Mouse (Mus musculus): ENCODE data around the gene Mgat4a. TPM values are rescaled to one million over a fixed set of nuclear protein-coding genes. Genes with fewer than 3 reads are reported as not detected.
A peak's percentile ranks its signal among the peaks of the same experiment; 100 is the strongest.

The Mgat4a gene
- polyA plus RNA-seq, 1 experiment from 2014 or later = 27.6 TPM

DNA sequence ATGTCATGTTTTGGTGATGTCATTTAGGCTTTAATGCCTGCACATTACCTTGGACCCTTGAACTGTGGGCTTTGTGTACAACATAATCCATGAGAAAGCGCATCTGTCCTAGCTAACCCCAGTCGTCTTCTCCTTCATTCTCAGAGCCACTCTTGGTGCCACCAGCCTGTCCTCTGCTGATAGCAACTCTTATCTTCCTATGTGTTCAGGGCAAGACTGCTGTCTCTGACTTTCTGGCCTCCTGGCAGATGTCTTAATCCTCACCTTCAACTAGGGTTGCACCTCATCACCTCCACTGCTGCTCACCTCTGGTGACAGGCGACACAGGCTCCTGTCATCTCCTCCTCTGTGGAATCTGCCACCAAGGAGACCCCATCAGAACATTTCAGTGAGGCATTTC, 104.4 kb downstream of the Mgat4a start:
- no peaks in the 10 kb centered on the region for H3K4me1 ChIP-seq
- no peak overlapping the region for H3K9ac ChIP-seq
- ATAC-seq (ENCODE audit: insufficient read depth, low FRiP score, low read depth) = no peak
- H3K4me3 ChIP-seq (replicated peaks) = no peak overlapping the region
- H3K36me3 ChIP-seq = peaks cover 49% of the 10 kb centered on the region
- no peaks in the 10 kb centered on the region for H3K27me3 ChIP-seq (replicated peaks)
- H3K9me3 ChIP-seq = no peaks in the 10 kb centered on the region
- 92% methylated on average over 3 of the region's 3 CpGs for WGBS
- no peak overlapping the region for H3K27ac ChIP-seq
- no peak overlapping the region for H3K4me2 ChIP-seq

DNA sequence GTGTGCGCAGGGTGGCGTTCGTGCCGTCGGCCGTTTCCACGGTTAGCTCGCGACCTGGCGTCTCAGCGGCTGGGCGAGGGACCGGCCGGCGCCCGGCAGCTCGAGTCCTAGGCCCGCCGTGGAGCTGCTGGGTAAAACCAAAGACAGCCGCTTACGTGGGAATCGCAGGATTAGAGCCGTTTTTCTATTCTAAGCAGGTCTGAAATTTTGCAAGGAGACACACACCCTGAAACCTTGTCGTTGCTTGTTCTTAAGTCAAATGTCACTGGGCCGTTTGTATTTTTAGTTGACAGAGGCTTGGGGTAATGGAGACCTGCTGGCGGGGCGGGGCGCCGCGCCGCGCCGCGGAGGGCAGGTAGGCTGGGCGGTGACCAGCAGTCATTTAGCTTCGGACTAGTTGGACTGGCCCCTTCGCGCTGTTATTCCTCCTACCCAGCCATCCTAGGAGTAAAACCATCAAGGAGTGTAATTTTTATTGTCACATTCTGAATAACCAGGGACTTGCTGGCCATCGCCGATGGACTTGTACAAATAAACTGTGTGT, 110.4 kb downstream of the Mgat4a start:
- WGBS = 1% methylated on average over 40 of the region's 40 CpGs
- peak; percentile 41; the same call in 1 of the 2 replicates for ATAC-seq (ENCODE audit: insufficient read depth, low FRiP score, low read depth)

DNA sequence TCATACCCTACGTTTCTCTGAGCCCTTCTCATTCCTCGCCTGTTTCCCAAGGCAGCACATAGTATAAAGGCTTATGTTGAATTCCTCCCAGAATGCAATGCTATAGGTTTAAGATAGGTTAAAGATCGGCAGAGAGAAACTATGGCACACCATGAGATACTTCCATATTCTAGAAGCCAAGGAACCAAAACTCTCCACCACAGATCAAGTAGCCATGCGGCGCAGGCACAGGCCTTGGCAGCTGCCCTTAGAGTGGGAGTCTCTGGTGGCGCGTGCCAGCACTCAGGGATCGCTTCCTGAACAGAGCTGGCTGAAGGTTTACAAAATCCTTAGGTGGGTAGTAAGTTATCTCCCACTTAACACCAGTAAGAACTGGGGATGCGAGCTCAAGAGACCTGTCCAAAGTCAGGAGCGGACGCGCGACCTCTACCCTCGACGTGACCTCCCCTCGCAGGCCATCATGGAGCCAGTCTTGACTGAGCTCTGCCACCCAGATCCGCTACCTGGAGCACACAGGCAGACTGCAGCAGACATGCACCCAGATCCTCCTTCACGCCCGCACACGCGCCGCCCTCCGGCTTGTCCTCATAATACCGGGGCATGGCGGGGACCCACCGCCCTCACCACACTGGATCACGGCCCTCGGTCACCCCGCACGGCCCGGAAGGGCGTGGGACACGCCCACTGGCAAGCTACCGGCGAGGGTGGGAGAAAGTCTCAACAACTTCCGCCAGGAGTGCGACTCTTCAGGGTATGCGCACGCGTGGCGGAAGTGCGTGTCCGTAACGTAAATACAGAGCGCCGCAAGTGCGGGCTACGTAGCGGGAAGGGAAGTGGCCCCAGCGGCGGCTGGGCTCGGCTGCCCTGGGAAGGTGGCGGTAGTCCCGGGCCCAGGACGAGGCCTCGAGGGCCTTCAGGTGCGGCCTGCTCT, 111.2 kb downstream of the Mgat4a start, which contains the start of the genes Coa5 and Unc50:
Gene Coa5, minus strand, starts transcription at position 738 of the 931 bp plus-strand sequence.
Gene Unc50, plus strand, starts transcription at position 774 of the 931 bp plus-strand sequence.
- peak; percentile 96 for ATAC-seq (ENCODE audit: insufficient read depth, low FRiP score, low read depth)
- Histone ChIP-seq H3K36me3 (peaks cover 20% of the 10 kb centered on the region), H3K9me3 (no peaks in the 10 kb centered on the region), H3K9ac (peak within 1 kb of the TSS; percentile 84), H3K27ac (peak within 1 kb of the TSS; percentile 72), H3K4me2 (peak within 1 kb of the TSS; percentile 78), H3K27me3 (replicated peaks) (no peaks in the 10 kb centered on the region), H3K4me3 (replicated peaks) (peak within 1 kb of the TSS; percentile 83), H3K4me1 (peaks cover 14% of the 10 kb centered on the region)
- 2% methylated on average over 57 of the region's 57 CpGs for WGBS

More for the DNA sequence above, 110.4 kb downstream of the Mgat4a start:
- Histone ChIP-seq H3K4me2 (peak overlapping the region; percentile 78), H3K36me3 (peaks cover 21% of the 10 kb centered on the region), H3K9ac (peak overlapping the region; percentile 84), H3K9me3 (no peaks in the 10 kb centered on the region), H3K27ac (peak overlapping the region; percentile 72), H3K4me3 (replicated peaks) (peak overlapping the region; percentile 83), H3K27me3 (replicated peaks) (no peaks in the 10 kb centered on the region), H3K4me1 (peaks cover 14% of the 10 kb centered on the region)

DNA sequence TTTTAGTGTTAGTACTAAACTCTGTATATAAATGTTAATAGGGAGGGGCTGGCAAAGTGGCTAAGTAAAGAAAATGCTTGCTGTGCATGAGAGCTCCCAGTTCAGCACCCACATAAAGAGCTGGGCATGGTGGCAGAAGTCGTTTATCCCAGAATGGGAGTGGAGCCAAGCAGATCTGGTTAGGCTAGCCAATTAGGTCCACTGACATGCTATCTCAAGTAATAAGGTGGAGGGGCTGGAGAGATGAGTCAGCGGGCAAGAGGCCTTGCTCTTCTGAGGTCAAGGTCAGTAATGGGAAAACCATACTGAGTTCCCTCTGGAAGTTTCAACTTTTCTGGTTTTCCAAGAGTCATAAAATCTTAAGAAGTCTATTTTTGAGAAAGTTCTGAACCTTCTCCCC, 111.9 kb downstream of the Mgat4a start:
- ATAC-seq (ENCODE audit: insufficient read depth, low FRiP score, low read depth) = no peak
- Histone ChIP-seq H3K27me3 (replicated peaks) (no peaks in the 10 kb centered on the region), H3K4me1 (peaks cover 14% of the 10 kb centered on the region), H3K4me2 (peak overlapping the region; percentile 77), H3K36me3 (peaks cover 25% of the 10 kb centered on the region), H3K9me3 (no peaks in the 10 kb centered on the region), H3K4me3 (replicated peaks) (peak overlapping the region; percentile 83), H3K27ac (peak overlapping the region; percentile 44; the same call in 1 of the 2 replicates), H3K9ac (no peak overlapping the region)
- 53% methylated on average over 2 of the region's 2 CpGs for WGBS

DNA sequence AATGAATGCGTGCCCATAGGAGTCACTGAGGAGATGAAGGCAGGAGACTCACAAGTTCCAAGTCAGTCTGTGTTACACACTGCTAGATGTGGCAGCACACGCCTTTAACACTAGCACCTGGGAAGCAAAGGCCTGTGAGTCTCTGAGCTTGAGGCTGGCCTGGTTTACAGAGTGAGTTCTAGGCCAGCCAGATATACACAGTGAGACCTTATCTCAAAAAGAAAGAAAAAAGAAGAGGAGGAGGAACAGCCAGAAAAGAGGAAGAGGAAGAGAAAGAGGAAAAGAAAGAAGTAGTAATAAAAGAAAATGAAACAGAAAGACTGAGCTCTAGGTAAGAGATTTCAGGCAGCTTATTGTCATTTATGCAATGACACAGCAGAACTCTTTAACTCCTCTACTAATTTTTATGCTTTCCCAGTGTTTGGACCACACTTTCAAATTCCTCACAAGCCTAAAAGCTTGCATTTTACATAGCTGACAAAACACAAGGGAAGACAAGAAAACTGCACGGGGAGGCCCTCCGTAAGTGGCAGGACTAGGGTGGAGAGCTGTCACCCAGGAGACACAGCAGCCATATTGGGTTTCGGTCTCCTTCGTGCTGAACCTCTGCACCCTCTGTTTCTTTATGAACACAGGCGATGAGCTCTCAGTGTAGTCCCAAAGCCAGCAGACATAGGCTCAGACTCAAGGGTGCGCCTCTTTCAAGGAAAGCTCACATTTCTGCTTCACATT, 113.5 kb downstream of the Mgat4a start:
- no peak for ATAC-seq (ENCODE audit: insufficient read depth, low FRiP score, low read depth)
- Histone ChIP-seq H3K4me2 (no peak overlapping the region), H3K4me1 (peaks cover 14% of the 10 kb centered on the region), H3K27ac (no peak overlapping the region), H3K36me3 (peaks cover 20% of the 10 kb centered on the region; the same call in 1 of the 2 replicates), H3K27me3 (replicated peaks) (no peaks in the 10 kb centered on the region), H3K4me3 (replicated peaks) (no peak overlapping the region), H3K9me3 (no peaks in the 10 kb centered on the region), H3K9ac (no peak overlapping the region)
- 91% methylated on average over 8 of the region's 8 CpGs for WGBS

DNA sequence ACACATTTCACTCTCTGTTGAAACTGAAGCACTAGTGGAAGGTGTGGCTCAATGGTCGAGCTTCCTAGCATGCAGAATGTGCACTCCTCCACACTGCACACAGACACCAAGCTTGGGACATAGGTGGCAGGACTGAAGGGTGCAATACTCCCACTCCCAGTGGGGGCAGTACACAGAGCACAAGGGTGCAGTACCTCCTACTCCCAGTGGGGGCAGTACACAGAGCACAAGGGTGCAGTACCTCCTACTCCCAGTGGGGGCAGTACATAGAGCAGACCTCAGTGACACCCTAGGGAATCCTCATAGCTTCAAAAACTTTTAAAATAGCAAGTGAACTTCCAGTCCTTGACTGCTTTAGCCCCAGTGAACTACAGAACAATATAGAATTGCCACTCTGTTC, 121.4 kb downstream of the Mgat4a start:
- 92% methylated on average over 1 of the region's 1 CpGs for WGBS
- peaks cover 27% of the 10 kb centered on the region for H3K36me3 ChIP-seq
- H3K27ac ChIP-seq = no peak overlapping the region
- no peak for ATAC-seq (ENCODE audit: insufficient read depth, low FRiP score, low read depth)
- no peaks in the 10 kb centered on the region for H3K9me3 ChIP-seq
- no peak overlapping the region for H3K9ac ChIP-seq
- no peak overlapping the region for H3K4me3 ChIP-seq (replicated peaks)
- H3K4me2 ChIP-seq = no peak overlapping the region
- no peaks in the 10 kb centered on the region for H3K4me1 ChIP-seq
- no peaks in the 10 kb centered on the region for H3K27me3 ChIP-seq (replicated peaks)

DNA sequence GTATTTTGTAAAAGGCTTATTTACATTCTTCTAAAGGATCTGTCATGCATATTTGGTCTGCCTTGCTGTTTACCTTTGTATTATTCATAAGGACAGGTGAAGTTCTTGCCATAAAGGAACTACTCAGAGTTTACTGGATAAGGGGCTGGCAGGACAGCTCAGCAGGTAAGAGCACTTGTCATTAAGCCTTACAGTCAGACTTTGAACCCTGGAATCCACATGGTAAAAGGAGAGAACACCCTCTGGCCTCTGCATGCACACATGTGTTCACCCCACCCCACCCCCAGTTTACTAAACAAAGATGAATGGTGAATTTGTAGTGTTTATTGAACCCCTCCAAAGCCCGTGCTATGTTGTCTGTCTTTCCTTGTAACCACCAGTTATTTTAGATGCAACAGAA, 125.4 kb downstream of the Mgat4a start:
- ATAC-seq (ENCODE audit: insufficient read depth, low FRiP score, low read depth) = no peak

DNA sequence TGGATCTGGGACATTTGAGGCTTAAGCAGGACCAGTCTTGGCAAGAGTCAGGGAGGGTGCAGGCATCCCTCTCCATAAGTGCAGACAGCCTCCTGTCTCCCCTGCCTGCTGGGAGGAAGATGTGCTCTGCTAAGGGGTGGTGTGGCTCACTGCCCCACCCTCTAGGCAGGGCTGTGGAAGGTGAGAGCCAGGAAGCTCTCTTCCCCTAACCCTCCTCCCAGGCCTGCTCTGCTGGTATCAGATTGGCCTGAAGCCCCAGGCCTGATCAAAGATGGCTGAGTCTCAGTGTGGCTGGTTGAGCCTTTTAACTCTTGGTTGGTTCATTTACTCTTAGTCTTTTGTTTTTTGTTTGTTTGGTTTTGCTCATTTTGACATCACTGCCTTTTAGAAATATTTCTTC, 131.2 kb downstream of the Mgat4a start:
- no peak overlapping the region for H3K4me3 ChIP-seq (replicated peaks)
- H3K9me3 ChIP-seq = no peaks in the 10 kb centered on the region
- H3K9ac ChIP-seq = no peak overlapping the region
- no peak for ATAC-seq (ENCODE audit: insufficient read depth, low FRiP score, low read depth)
- no peak overlapping the region for H3K27ac ChIP-seq
- H3K36me3 ChIP-seq = no peaks in the 10 kb centered on the region; the same call in 1 of the 2 replicates
- no peak overlapping the region for H3K4me2 ChIP-seq
- H3K27me3 ChIP-seq (replicated peaks) = no peaks in the 10 kb centered on the region
- H3K4me1 ChIP-seq = no peaks in the 10 kb centered on the region

More for the DNA sequence above, 125.4 kb downstream of the Mgat4a start:
- no peak overlapping the region for H3K4me2 ChIP-seq
- H3K9ac ChIP-seq = no peak overlapping the region
- no peaks in the 10 kb centered on the region for H3K9me3 ChIP-seq
- WGBS = 84% methylated on average over 1 of the region's 1 CpGs
- no peaks in the 10 kb centered on the region for H3K27me3 ChIP-seq (replicated peaks)
- no peak overlapping the region for H3K27ac ChIP-seq
- H3K4me1 ChIP-seq = no peaks in the 10 kb centered on the region
- no peak overlapping the region for H3K4me3 ChIP-seq (replicated peaks)
- H3K36me3 ChIP-seq = peaks cover 17% of the 10 kb centered on the region

DNA sequence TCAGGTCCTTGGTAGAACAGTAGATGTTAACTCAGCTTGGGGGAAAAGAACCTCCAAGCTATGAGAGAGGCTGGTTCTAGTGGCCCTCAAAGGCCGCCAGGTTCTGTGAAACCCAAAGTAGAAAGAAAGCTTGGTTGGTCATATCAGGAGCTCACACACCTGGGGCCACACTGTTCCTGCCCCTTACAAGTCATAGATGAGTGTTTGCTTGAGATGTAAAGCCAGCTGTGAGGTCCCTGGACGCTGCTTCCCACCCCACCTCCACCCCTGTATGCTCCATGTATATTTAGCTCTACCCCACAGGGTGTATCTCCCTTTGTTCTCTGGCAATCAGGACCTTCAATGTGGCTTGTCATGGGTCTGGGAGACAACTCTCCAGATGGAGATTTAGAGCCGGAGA, 132.1 kb downstream of the Mgat4a start:
- Histone ChIP-seq H3K4me2 (no peak overlapping the region), H3K9ac (no peak overlapping the region), H3K9me3 (no peaks in the 10 kb centered on the region), H3K27me3 (replicated peaks) (no peaks in the 10 kb centered on the region), H3K4me1 (no peaks in the 10 kb centered on the region), H3K36me3 (no peaks in the 10 kb centered on the region; the same call in 1 of the 2 replicates), H3K27ac (no peak overlapping the region), H3K4me3 (replicated peaks) (no peak overlapping the region)
- no peak for ATAC-seq (ENCODE audit: insufficient read depth, low FRiP score, low read depth)
- WGBS = 81% methylated on average over 3 of the region's 3 CpGs

DNA sequence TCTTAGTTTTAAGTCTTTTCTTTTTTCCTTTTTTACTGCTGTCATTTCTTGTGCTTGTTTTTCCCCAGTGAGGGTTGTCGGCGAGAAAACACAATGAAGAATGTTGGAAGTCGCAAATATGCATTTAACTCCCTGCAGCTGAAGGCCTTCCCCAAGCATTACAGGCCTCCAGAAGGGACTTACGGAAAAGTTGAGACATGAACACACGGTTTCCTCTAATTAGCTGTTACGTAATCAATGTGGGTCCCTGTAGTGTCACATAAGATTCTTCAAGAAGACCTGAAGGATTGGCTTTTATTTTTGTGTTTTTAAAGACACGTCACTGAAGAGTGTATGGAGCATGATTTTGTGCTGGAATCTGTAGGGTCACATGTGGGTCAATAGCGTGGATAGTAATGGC, 132.8 kb downstream of the Mgat4a start:
- no peak overlapping the region for H3K4me2 ChIP-seq
- H3K9ac ChIP-seq = no peak overlapping the region
- no peaks in the 10 kb centered on the region; the same call in 1 of the 2 replicates for H3K36me3 ChIP-seq
- ATAC-seq (ENCODE audit: insufficient read depth, low FRiP score, low read depth) = no peak
- no peaks in the 10 kb centered on the region for H3K9me3 ChIP-seq
- H3K27me3 ChIP-seq (replicated peaks) = no peaks in the 10 kb centered on the region
- H3K4me1 ChIP-seq = no peaks in the 10 kb centered on the region
- no peak overlapping the region for H3K27ac ChIP-seq
- no peak overlapping the region for H3K4me3 ChIP-seq (replicated peaks)
- WGBS = 82% methylated on average over 8 of the region's 8 CpGs

DNA sequence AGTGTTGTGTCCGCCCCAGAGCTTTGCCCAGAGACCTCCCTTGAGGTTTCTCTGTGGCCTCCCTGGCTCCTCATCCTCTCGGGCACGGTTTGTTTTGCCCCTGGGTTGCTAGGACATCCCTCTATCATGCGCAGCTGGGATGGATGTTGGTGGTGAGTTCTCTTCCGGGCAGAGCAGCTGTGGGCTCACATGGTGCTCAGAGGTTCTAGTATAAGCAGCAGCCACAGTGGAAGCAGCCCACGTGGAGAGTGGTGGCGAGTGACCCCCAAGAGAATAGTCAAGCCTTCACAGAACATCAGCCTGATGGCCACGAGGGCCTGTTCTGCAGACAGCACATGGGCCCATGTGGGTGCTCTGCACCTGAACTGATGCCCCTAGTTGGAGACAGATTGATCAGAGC, 133.6 kb downstream of the Mgat4a start:
- 83% methylated on average over 8 of the region's 8 CpGs for WGBS
- H3K4me1 ChIP-seq = no peaks in the 10 kb centered on the region
- H3K4me3 ChIP-seq (replicated peaks) = no peak overlapping the region
- H3K27ac ChIP-seq = no peak overlapping the region
- H3K36me3 ChIP-seq = no peaks in the 10 kb centered on the region; the same call in 1 of the 2 replicates
- H3K4me2 ChIP-seq = no peak overlapping the region
- ATAC-seq (ENCODE audit: insufficient read depth, low FRiP score, low read depth) = no peak
- H3K27me3 ChIP-seq (replicated peaks) = no peaks in the 10 kb centered on the region
- H3K9me3 ChIP-seq = no peaks in the 10 kb centered on the region
- H3K9ac ChIP-seq = no peak overlapping the region
